Mouse (Mus musculus): ENCODE measurements around the gene Lrrc8b.

DNA sequence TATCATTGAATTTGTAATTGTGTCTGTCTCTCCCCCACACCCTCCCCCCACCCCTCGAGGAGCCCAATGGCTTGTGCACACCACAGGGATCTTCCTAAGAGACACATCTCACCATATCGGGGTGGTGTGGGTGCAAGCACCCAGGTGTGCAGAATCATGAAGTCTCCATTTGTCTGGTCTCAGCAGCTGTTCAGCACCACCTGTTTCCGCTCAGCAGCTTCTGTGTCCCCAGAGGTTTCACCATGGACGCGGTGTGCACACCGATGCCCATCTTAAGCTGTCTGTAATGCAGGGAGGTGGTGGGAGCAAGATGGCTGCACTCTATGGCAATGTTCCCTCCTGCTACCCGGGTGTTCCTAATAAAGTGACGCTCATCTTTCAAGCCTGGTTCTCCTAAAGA, 14.6 kb downstream of the Lrrc8b start:
- no peak for TF ChIP-seq CTCF (IDR thresholded peaks at IDR 0.05; ENCODE audit: borderline replicate concordance, insufficient read depth, low read length)
- no peak for TF ChIP-seq POLR2A (IDR thresholded peaks at IDR 0.05; ENCODE audit: low read depth, low read length)

Data from embryonic fibroblast, embryonic 13.5 days (primary cell).